Mouse (Mus musculus): ENCODE measurements around the gene Wbp4.
"Not testable (repeated sequence)": the region's sequence is repeated elsewhere in the genome, so short reads cannot be mapped to it uniquely, and the experiment has no call there.

Gene Wbp4

GRCm38 (mm10) chr14:79451681-79452590 is 29.4 kb downstream of the Wbp4 start, which contains the start of gene Kbtbd6:
Kbtbd6 (plus strand) TSS chr14:79451835.
- peak; percentile 77 for DNase-seq

GRCm38 (mm10) chr14:79445055-79445620 is 36.2 kb downstream of the Wbp4 start:
- peak; percentile 50 for DNase-seq

GRCm38 (mm10) chr14:79444601-79445000 is 36.7 kb downstream of the Wbp4 start:
- DNase-seq = no peak

GRCm38 (mm10) chr14:79441441-79441840 is 39.9 kb downstream of the Wbp4 start:
- no peak for DNase-seq

GRCm38 (mm10) chr14:79440655-79441054 is 40.7 kb downstream of the Wbp4 start:
- no peak for DNase-seq

- DNase-seq = no peak
Observed at GRCm38 (mm10) chr14:79434068-79434467, 47.3 kb downstream of the Wbp4 start.

GRCm38 (mm10) chr14:79426730-79427365 is 54.5 kb downstream of the Wbp4 start:
- not testable (repeated sequence) for DNase-seq

- DNase-seq = peak; percentile 95
Observed at GRCm38 (mm10) chr14:79425979-79426729, 55.2 kb downstream of the Wbp4 start, which contains the start of gene Kbtbd7. Kbtbd7 (plus strand) TSS chr14:79426511.

- no peak for DNase-seq
Observed at GRCm38 (mm10) chr14:79420083-79420685, 61.1 kb downstream of the Wbp4 start.

- no peak for DNase-seq
Observed at GRCm38 (mm10) chr14:79413121-79413520, 68.2 kb downstream of the Wbp4 start.

GRCm38 (mm10) chr14:79410662-79411061 is 70.7 kb downstream of the Wbp4 start:
- DNase-seq = no peak

Data from layer of hippocampus, adult 9-11 months (tissue).